Mouse (Mus musculus) neural tube, embryonic 13.5 days (tissue): ENCODE results near the gene Lrfn3. TPM values are rescaled to one million over a fixed set of nuclear protein-coding genes. Genes with fewer than 3 reads are reported as not detected.

ENCODE experiments used
- ATAC-seq: fragments of 200-750 bp; cut with Nextera tagmentation; 2 replicates; pipeline ENCODE4 v1.8.0; 2017; ENCODE audit warnings: low read depth, mild to moderate bottlenecking, moderate TSS enrichment, moderate library complexity
- H3K27ac ChIP-seq: fragments of 300-500 bp; sonication (generic); replicated peaks from 2 replicates; pipeline ENCODE4 v1.5.1; 2015; ENCODE audit warnings: moderate library complexity, mild to moderate bottlenecking, inconsistent platforms
- H3K27me3 ChIP-seq: fragments of 300-500 bp; sonication (generic); 2 replicates; pipeline ENCODE4 v1.6.1; 2015; ENCODE audit warnings: mild to moderate bottlenecking, inconsistent platforms
- H3K36me3 ChIP-seq: fragments of 300-500 bp; sonication (generic); 2 replicates; pipeline ENCODE4 v1.6.1; 2015; ENCODE audit warnings: mild to moderate bottlenecking, inconsistent platforms
- H3K4me1 ChIP-seq: fragments of 300-500 bp; sonication (generic); replicated peaks from 2 replicates; pipeline ENCODE4 v1.6.1; 2015; ENCODE audit warnings: inconsistent platforms
- H3K4me2 ChIP-seq: fragments of 300-500 bp; sonication (generic); 2 replicates; pipeline ENCODE4 v1.6.1; 2015; ENCODE audit warnings: inconsistent platforms, mild to moderate bottlenecking, moderate library complexity
- H3K4me3 ChIP-seq: fragments of 300-500 bp; sonication (generic); 2 replicates; pipeline ENCODE4 v1.5.1; 2015; ENCODE audit warnings: mild to moderate bottlenecking, inconsistent platforms
- H3K9ac ChIP-seq: fragments of 300-500 bp; sonication (generic); 2 replicates; pipeline ENCODE4 v1.6.1; 2015; ENCODE audit warnings: moderate library complexity, mild to moderate bottlenecking, inconsistent platforms
- H3K9me3 ChIP-seq: fragments of 300-500 bp; sonication (generic); 2 replicates; pipeline ENCODE4 v1.6.1; 2016; ENCODE audit warnings: inconsistent platforms
- WGBS: fragments of 180-500 bp; shearing (Covaris S2); methylation state at CpG from one replicate; pipeline ENCODE4 v1.1.7; 2015; 5-methylcytosine and 5-hydroxymethylcytosine counted together
- polyA plus RNA-seq: library from polyadenylated mRNA; unstranded; fragments of >200 nt; fragmentation: Nextera tagmentation; extraction: Ambion mirVana; gene quantifications from 2 replicates; pipeline ENCODE4 v1.2.1, GENCODE M21; 2015

Lrfn3 gene
- polyA plus RNA-seq, 1 experiment from 2014 or later: 12.7 TPM

DNA sequence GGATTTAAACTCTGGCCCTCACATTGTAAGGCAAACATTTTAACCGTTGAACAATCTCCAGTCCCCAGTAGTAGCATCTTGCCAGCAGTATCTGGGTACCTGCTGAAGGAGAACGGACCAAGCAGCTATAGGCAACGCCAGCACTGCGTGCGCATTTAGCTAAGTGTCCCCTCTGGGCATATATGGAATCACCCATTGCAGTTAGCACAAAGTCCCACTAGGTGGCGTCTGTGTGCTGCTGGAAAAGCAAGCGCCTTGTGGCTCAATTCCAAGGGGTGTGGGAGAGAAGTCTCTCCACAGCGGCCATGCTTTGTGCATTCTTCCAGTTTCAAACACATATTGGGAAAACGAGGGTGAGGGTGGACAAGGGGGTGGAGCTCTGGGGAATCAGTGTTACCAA, 26.2 kb downstream of the Lrfn3 start:
- 3% methylated on average over 9 of the region's 9 CpGs for WGBS

DNA sequence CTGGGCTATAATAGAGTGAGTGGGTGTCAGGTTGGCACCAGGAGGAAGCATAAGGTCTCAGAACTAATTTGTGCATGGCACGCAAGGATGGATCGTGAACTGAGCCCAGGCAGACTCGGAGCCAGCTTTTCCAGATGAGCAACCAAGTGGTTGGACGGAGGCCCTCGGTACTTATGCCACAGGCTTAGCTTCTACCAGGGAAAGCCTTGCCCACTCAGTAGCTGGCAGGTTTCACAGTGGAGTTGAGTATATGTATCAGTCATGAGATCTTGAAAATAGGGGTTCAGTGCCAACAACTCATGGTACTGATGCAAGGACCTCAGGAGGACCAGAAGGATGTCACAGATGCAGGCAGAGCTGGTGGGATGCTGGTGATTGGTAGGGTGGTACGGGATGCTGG, 26.9 kb downstream of the Lrfn3 start:
- H3K36me3 ChIP-seq: no peaks in the 10 kb centered on the region
- peaks cover 39% of the 10 kb centered on the region for H3K27me3 ChIP-seq
- no peak overlapping the region for H3K9ac ChIP-seq
- no peak overlapping the region for H3K4me2 ChIP-seq
- H3K9me3 ChIP-seq: no peaks in the 10 kb centered on the region
- no peak overlapping the region for H3K27ac ChIP-seq
- no peak overlapping the region for H3K4me3 ChIP-seq
- 77% methylated on average over 6 of the region's 6 CpGs for WGBS
- ATAC-seq: no peak
- peaks cover 44% of the 10 kb centered on the region for H3K4me1 ChIP-seq

More for the DNA sequence above, 26.2 kb downstream of the Lrfn3 start:
- Histone ChIP-seq H3K9ac (no peak overlapping the region), H3K4me1 (peaks cover 39% of the 10 kb centered on the region), H3K4me2 (peak overlapping the region; percentile 9; the same call in 1 of the 2 replicates), H3K27ac (no peak overlapping the region), H3K36me3 (no peaks in the 10 kb centered on the region), H3K9me3 (no peaks in the 10 kb centered on the region), H3K27me3 (peaks cover 39% of the 10 kb centered on the region), H3K4me3 (no peak overlapping the region)
- ATAC-seq: 0 out of 2 replicates have a peak, but pooled peaks have one; percentile 10

DNA sequence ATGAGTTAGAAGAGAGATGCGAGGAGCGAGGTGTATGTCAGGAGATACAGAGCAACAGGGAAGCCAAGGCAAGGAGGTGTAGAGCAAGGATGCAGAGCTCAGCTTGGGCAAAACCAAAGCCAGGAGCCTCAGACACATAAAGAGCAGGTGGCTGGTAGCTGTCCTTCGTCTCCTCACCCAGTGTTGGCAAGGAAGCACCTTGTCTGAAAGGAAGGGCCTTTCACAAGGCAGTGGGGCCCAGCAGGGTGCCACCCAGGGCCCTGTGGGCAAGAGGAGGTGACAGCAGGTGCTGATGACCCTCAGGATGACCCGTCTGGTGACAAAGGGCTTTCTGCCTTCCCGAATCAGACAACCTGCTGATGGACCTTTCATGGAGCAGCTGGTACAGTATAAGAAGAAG, 28.0 kb downstream of the Lrfn3 start:
- WGBS: 63% methylated on average over 5 of the region's 5 CpGs
- Histone ChIP-seq H3K4me1 (peaks cover 44% of the 10 kb centered on the region), H3K9me3 (no peaks in the 10 kb centered on the region), H3K4me2 (no peak overlapping the region), H3K4me3 (no peak overlapping the region), H3K36me3 (no peaks in the 10 kb centered on the region), H3K27me3 (peaks cover 41% of the 10 kb centered on the region), H3K9ac (no peak overlapping the region), H3K27ac (no peak overlapping the region)
- ATAC-seq: no peak

DNA sequence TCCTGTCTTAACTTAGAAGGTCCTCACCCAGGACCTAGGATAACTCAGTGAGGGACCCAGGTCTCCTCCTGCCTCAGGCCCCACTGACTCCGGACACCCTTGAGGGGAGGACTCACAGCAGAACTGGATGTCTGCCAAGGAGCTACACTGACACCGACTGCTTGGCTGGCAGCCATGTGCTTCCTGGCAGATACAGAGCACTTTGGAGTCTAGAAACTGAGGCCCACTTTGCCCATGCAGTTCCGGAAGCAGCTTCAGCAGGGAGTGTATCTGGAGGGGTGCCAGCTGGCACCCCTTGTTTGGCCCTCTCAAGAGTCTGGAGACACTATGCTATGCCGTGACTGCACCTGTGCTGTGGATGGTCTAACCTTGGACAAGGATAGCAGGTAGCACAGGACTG, 29.1 kb downstream of the Lrfn3 start:
- H3K9ac ChIP-seq: no peak overlapping the region
- peaks cover 44% of the 10 kb centered on the region for H3K4me1 ChIP-seq
- WGBS: 37% methylated on average over 4 of the region's 4 CpGs
- H3K27ac ChIP-seq: peak overlapping the region; percentile 59
- no peak overlapping the region for H3K4me2 ChIP-seq
- ATAC-seq: peak; percentile 66
- H3K36me3 ChIP-seq: no peaks in the 10 kb centered on the region
- H3K27me3 ChIP-seq: peaks cover 38% of the 10 kb centered on the region
- no peaks in the 10 kb centered on the region for H3K9me3 ChIP-seq
- no peak overlapping the region for H3K4me3 ChIP-seq

DNA sequence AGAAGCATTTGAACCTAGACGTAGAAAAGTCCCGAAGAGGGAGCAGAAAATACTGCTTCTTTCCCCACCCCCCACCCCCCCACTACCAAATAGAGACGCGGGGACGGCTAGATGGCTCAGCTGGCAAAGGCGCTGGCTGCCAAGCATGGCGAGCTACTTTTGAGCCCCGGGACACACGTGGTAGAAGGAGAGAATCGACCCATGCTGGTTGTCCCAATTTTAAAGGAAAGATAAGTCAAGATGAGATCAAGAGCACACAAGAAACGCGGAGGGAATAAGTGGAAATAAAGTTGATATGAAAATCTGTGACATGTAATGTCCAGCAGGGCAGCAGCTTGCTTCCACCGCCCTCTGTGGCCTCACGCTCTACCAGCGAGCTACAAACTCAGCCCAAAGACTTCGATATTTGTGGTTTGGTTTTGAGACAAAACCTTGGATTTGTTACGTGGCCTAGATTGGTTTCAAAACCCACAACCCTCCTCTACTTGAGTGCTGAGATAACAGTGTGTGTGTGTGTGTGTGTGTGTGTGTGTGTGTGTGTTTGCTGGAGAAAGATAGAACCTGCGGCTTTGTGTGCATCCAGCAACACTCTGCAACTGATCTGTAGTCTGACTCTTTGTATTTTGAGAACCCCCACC, 29.8 kb downstream of the Lrfn3 start:
- H3K4me3 ChIP-seq: no peak overlapping the region; the same call in 1 of the 2 replicates

DNA sequence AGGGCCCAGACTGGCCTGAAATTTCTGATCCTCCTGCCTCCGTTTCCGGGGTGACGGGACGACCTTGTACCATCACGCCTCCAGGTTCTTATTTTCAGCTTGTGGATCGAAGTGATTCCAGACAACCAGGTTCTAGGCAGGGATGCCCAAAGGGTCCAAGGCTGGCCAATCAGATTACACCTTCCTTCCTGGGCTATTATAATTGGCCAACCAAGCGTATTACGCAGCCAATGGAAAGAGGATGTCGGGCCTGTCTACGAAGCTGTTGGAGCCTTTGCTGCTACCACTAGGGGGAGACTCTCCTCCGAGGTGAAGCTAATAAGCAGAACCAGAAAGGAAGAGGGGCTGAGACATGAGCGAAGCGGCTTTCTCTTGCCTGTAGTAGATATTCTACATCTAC, 30.7 kb downstream of the Lrfn3 start:
- 0 out of 2 replicates have a peak overlapping the region, but pooled peaks have one; percentile 32 for H3K9ac ChIP-seq
- ATAC-seq: peak; percentile 91
- H3K4me3 ChIP-seq: peak overlapping the region; percentile 20
- H3K27ac ChIP-seq: peak overlapping the region; percentile 72
- peak overlapping the region; percentile 53 for H3K4me2 ChIP-seq
- H3K9me3 ChIP-seq: no peaks in the 10 kb centered on the region
- 5% methylated on average over 13 of the region's 13 CpGs for WGBS
- H3K27me3 ChIP-seq: peaks cover 51% of the 10 kb centered on the region
- no peaks in the 10 kb centered on the region for H3K36me3 ChIP-seq
- H3K4me1 ChIP-seq: peaks cover 49% of the 10 kb centered on the region

More for the DNA sequence above, 29.8 kb downstream of the Lrfn3 start:
- Histone ChIP-seq H3K27me3 (peaks cover 43% of the 10 kb centered on the region), H3K4me1 (peaks cover 44% of the 10 kb centered on the region), H3K9ac (no peak overlapping the region), H3K9me3 (no peaks in the 10 kb centered on the region), H3K27ac (no peak overlapping the region), H3K4me2 (peak overlapping the region; percentile 53), H3K36me3 (no peaks in the 10 kb centered on the region)
- no peak for ATAC-seq
- WGBS: 64% methylated on average over 18 of the region's 18 CpGs

DNA sequence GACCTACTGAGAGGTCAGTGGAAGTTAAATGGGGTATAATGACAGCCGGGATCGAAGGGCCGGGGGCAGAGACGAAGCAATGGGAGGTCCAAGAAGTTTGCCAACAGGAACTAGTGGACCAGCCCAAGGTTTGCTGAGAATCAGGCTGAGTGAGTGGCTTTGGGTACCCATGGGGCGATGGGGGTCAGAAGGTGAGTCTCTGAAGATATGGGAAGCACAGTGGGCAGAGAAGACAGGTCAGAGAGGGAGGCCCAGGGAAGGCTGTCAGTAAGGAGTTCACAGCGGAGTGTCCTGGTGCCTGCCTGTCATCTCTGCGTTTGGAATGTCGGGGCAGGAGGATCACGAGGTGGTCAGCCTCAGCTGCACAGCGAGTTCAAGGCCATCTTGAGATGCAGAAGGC, 34.2 kb downstream of the Lrfn3 start:
- H3K9ac ChIP-seq: no peak overlapping the region
- H3K27ac ChIP-seq: no peak overlapping the region
- ATAC-seq: no peak
- peaks cover 30% of the 10 kb centered on the region for H3K27me3 ChIP-seq
- no peak overlapping the region for H3K4me2 ChIP-seq
- WGBS: 25% methylated on average over 10 of the region's 10 CpGs
- no peaks in the 10 kb centered on the region for H3K9me3 ChIP-seq
- no peaks in the 10 kb centered on the region for H3K36me3 ChIP-seq
- H3K4me3 ChIP-seq: no peak overlapping the region
- H3K4me1 ChIP-seq: peaks cover 29% of the 10 kb centered on the region

DNA sequence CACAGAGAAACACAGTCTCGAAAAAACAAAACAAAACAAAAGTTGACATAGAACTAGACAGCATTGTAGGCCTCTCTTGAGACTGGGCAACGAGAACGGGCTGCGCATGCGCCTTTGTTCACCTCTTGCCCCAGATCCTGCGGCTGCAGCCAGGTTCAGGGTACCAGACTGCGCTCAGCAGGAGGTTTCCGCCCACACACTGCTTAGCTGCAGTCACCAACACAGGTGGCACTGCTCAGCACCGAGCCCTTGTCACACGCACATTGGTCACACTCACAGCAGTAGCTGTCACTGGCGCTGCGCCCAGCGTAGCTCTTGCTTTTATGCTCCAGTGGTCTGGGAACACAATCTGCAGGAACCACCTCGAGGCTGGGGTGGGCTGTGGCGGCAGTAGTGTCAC, 35.4 kb downstream of the Lrfn3 start:
- Histone ChIP-seq H3K27ac (no peak overlapping the region), H3K9ac (no peak overlapping the region)
- 46% methylated on average over 15 of the region's 15 CpGs for WGBS

DNA sequence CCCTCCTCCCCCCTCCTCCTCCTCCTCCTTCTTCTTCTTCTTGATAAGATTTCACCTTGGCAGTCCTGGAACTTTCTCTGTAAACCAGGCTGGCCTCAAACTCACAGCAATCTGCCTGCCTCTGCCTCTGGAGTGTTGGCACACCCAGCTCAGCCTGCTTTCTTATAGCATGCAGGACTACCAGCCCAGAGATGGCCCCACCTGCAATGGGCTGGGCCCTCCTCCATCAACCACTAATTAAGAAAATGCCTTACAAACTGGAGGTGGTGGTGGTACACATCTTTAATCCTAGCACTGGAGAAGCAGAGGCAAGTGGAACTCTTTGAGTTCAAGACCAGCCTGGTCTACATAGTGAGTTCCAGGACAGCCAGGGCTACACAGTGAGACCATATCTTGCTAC, 36.1 kb downstream of the Lrfn3 start:
- no peak overlapping the region for H3K9ac ChIP-seq
- no peak overlapping the region for H3K27ac ChIP-seq
- no peaks in the 10 kb centered on the region for H3K9me3 ChIP-seq
- H3K4me3 ChIP-seq: no peak overlapping the region
- H3K27me3 ChIP-seq: peaks cover 30% of the 10 kb centered on the region
- H3K4me2 ChIP-seq: no peak overlapping the region
- no peak for ATAC-seq
- peaks cover 20% of the 10 kb centered on the region for H3K4me1 ChIP-seq
- no peaks in the 10 kb centered on the region for H3K36me3 ChIP-seq

More for the DNA sequence above, 35.4 kb downstream of the Lrfn3 start:
- Histone ChIP-seq H3K36me3 (no peaks in the 10 kb centered on the region), H3K4me3 (no peak overlapping the region), H3K27me3 (peaks cover 30% of the 10 kb centered on the region), H3K9me3 (no peaks in the 10 kb centered on the region), H3K4me1 (peaks cover 24% of the 10 kb centered on the region), H3K4me2 (no peak overlapping the region)
- ATAC-seq: no peak

DNA sequence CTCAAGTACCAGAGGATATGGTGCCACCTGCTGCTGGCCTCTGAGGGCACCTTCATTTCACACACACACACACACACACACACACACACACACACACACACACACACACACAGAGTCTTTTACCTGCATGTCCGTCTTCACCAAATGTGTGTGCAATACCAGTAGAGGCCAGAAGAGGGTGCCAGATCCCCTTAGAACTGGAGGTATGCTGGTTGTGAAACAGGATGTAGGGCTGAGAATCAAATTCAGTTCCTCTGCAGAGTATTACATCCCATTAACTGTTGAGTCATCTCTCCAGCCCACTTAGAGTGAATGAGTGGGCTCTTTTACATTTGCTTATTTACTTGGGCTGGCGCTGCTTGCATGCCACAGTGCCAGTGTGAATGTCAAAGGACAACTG, 37.2 kb downstream of the Lrfn3 start:
- Histone ChIP-seq H3K9ac (no peak overlapping the region), H3K4me2 (no peak overlapping the region), H3K4me1 (peaks cover 26% of the 10 kb centered on the region), H3K9me3 (no peaks in the 10 kb centered on the region), H3K27ac (no peak overlapping the region), H3K4me3 (no peak overlapping the region), H3K36me3 (no peaks in the 10 kb centered on the region), H3K27me3 (peaks cover 30% of the 10 kb centered on the region)
- 46% methylated on average over 2 of the region's 2 CpGs for WGBS
- no peak for ATAC-seq

DNA sequence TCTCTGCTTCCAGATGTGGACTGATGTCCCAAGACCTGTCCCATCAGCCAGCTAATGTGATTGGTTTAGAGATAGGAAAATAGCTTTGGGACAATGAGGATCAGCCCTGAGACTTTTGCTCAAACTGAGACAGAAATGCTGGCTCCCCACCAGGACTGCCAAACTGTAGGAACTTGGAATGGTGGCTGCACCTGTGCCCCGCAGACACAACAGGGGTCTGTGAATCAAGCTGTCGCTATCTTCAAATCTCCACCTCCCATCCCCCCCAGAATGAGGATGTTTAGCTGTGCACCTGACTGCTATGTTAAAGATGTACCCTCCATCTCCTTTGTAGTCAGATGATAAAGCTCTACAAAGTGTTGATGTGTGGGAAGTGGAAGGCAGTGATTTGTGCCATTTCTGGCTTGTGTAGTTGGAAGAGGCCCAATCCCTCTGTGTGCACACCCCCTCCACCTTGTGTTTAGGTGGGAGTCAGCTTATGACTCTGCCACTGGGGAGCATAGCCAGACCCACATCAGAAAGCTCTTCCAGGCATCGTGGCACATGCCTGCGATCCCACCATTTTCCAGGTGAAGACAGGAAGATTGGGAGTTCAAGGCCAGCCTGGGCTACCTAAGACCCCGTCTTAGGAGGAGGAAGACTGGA, 38.1 kb downstream of the Lrfn3 start:
- 78% methylated on average over 5 of the region's 5 CpGs for WGBS
- Histone ChIP-seq H3K9ac (no peak overlapping the region), H3K27me3 (peaks cover 26% of the 10 kb centered on the region), H3K4me1 (peaks cover 29% of the 10 kb centered on the region), H3K4me3 (no peak overlapping the region), H3K27ac (no peak overlapping the region), H3K36me3 (no peaks in the 10 kb centered on the region), H3K4me2 (no peak overlapping the region), H3K9me3 (no peaks in the 10 kb centered on the region)
- no peak for ATAC-seq

DNA sequence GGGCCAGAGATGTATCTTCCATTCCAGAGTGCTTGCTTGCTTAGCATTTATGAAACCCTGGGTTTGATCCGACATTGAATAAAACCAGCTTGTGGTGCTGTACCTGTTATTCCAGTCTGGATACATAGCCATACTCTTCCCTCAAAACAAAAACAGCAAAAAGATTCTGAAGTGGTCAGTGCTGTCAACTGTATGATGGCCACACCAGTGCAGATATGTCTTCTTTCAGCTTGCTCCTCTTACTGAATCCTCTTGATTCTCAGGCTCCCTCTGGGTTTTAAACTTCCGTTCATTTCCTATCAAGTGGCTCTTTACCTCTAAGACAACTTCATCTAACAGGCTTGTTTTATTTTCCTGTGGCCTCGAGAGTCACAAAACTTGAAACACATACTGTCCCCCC, 38.8 kb downstream of the Lrfn3 start, which contains the start of gene Sdhaf1:
Gene Sdhaf1 (minus strand): TSS at position 101 of the 400 bp plus-strand sequence.
- H3K4me1 ChIP-seq: peaks cover 29% of the 10 kb centered on the region
- ATAC-seq: no peak
- H3K27me3 ChIP-seq: peaks cover 22% of the 10 kb centered on the region
- H3K4me2 ChIP-seq: peak within 1 kb of the TSS; percentile 78
- peak within 1 kb of the TSS; percentile 92; the same call in 1 of the 2 replicates for H3K9ac ChIP-seq
- H3K9me3 ChIP-seq: no peaks in the 10 kb centered on the region
- peak within 1 kb of the TSS; percentile 73 for H3K27ac ChIP-seq
- 0 out of 2 replicates have a peak, but pooled peaks cover 5% of the 10 kb centered on the region for H3K36me3 ChIP-seq
- H3K4me3 ChIP-seq: peak within 1 kb of the TSS; percentile 89
- WGBS: 75% methylated on average over 3 of the region's 3 CpGs
